Mouse (Mus musculus): ENCODE data around the gene Ly6g5c. TPM values are rescaled to one million over a fixed set of nuclear protein-coding genes. Genes with fewer than 3 reads are reported as not detected.

The Ly6g5c gene
- total RNA-seq, 2 experiments from 2014 or later = not detected

DNA sequence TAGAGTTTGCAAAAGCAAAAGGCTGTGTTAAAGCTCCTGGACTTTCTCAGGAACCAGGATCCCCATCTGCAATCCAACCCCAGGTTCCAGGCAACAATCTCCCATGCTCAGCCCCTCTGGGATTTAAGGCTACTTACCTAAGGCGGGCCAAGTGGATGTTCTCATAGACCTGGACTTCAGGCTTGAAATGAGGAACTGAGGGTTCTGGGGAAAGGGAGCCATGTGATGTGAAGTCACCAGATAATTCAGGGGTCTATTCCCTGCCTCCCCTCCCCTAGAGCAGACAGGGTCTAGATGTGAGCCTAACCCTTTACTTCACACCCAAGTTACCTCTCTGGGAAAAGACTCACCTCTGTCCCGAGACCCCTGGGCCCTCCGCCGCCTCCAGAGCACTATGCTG is 27.4 kb upstream of the Ly6g5c start:
- DNase-seq (ENCODE audit: low spot score) = no peak

DNA sequence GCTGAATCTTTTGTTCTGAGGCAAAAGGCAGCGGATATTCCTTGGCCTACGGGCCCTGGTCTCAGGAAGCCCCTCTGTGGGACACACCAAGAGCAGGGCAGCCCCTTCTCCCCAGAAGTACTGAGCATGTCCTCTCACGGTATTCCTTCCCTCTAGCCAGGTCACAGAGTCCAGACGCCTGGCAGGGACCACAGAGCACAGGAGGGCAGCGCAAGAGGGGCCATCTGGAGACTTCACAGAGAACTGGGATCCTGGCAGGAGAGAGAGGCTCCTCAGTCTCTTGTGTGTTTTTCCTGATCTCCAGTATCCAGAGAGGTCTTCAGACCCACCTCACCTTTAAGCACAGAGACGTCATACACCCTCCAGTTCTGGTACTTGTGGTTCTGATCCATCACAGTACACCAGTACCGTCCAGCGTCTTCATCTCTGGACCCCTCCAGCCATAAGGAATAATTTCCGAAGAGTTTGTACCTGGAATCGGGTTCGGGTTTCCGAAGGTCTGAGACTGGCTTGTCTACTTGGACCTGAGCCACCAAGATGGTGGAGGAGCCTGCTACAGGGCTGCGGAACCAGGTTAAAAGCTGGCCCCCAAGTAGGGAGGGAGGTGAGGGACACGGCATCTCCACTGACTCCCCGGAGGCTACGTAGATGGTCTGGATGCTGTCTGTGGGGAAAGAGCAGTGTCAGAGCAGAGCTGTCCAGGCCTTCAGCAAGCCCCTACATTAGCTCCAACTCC is 25.1 kb upstream of the Ly6g5c start:
- no peak for DNase-seq (ENCODE audit: low spot score)

DNA sequence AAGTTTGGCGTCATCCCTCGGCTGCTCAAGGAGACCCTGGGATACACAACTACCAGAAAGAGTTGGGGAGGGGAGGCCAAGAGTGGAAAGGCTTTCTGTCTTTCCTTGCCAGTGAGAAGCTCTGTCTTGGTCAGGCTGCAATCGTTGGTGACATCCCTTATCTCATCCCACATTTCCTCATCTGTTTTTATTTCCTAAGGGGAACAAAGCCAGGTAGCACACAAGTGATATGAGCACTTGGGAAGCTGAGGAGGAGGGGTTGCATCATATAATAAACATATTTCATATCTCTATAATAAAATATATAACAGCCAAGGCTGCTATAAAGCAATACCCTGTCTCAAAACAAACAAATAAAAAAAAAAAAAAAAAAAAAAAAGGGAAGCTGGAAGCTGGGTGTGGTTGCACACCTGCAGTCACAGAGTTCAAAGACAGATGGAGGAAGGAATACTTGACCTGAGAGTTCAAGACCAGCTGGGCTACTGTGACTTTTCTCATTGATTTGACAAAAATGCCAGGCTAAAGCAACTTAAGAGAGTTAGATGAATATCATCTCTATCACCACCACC is 24.1 kb upstream of the Ly6g5c start:
- no peak for DNase-seq (ENCODE audit: low spot score)

DNA sequence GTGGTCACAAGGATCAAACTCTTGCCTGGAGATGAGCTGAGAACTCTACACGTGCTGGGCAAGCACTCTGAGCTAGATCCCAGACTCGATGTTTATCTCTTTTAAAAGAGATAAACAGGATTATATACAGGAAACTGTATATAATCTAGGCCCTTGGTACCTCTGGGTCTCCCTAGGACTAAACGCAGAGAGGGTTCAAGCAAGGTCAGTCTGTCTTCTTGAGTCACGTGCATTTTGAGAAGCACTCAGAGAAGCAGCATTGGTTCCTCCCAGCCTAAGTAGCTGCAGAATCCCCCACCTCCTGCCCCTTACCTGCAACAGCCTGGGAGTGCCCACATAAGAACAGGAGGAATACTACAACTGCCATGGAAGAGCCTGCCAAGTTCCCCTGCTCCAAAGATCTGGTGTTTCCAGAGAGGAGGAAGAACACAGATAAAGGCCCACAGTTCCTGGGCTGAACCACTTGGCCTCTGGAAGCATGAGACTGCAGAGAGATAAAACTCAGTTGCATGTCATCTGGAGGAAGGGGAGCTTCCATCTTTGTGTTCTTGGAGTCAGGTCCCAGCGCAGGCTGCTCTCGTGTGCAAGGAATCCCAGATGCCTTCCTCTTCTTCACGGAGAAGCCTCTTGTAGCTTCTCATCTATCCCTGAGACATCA is 22.7 kb upstream of the Ly6g5c start, which contains the start of gene Ly6g6f:
Gene Ly6g6f (minus strand): TSS at position 403 of the 658 bp plus-strand sequence.
- DNase-seq (ENCODE audit: low spot score) = no peak

DNA sequence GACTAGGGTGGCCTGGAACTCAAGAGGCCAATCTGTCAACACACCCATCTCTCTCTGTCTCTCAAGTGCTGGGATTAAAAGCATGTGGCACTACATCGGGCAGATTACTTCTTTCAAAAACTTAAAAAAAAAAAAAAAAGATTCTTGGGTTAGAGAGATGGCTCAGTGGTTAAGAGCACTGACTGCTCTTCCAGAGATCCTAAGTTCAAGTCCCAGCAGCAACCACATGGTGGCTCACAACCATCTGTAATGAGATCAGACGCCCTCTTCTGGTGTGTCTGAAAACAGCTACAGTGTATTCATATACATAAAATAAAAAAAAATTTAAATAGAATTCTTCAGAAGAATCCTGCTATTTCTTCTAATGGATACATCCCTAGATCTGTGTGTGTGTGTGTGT is 19.9 kb upstream of the Ly6g5c start:
- DNase-seq (ENCODE audit: low spot score) = no peak

DNA sequence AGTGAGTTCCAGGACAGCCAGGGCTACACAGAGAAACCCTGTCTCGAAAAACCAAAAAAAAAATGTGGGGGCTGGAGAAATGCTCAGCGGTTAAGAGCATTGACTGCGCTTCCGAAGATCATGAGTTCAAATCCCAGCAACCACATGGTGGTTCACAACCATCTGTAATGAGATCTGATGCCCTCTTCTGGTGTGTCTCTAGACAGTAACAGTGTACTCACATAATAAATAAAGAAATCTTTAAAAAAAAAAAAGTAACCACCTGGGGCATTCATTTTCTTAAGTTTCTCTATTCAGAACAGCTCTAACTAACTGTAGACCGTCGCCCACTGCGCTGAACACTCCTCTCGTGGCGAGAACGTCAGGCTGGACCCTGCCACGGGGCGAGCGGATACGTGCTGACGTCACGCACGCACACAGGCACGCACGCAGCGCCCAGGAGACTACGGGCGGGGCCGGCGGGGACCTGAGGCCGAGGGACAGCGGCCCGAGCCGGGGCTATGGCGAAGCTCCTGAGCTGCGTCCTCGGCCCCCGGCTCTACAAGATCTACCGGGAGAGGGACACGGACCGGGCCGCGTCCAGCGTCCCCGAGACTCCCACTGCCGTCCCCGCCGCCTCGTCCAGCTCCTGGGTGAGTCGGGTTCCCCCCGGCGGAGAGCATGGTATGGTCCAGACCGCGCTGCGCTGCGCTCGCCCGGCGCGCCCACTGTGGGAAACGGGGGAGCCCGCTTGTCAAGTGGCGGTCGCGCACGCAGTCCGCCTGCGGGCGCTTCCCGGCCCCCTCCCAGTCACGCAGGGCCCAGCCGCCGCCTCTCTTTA is 19.0 kb upstream of the Ly6g5c start, which contains the start of gene Abhd16a:
Gene Abhd16a (plus strand): TSS at position 439 of the 820 bp plus-strand sequence.
- peak; percentile 94 for DNase-seq (ENCODE audit: low spot score)

DNA sequence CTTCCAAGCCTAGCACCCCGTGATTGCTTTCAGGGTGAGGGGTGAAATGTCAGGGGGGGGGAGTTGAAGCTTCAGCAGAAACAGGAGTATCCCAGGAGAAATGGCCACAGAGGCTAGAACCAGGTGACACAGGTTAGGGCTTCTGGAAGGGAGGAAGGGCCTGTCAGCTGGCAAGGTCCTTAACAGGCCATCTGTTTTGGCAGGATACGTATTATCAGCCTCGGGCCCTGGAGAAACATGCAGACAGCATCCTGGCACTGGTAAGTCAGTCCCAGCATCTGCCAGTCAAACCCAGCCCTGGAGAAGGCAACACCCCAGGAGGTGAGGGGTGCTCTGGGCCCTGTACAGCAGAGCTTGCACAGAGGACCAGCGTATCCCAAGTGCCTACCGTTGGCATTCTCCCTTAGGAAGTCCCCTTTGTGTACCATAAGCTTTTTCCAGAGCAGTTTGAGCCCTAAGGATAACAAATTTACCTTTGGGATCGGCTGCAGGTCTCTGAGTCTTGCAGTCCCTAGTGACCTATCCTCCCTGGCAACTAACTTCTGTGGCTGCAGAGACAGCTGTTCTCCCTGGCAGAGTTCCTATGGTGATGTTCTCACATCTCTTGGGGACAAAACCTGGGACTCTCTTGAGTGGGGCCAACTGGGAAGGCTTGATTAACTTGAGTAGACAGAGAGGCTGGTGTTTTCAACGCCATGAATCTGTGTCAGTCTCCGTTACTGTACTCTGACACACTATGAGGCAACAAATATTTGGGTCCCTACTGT is 17.7 kb upstream of the Ly6g5c start:
- peak; percentile 69 for DNase-seq (ENCODE audit: low spot score)

DNA sequence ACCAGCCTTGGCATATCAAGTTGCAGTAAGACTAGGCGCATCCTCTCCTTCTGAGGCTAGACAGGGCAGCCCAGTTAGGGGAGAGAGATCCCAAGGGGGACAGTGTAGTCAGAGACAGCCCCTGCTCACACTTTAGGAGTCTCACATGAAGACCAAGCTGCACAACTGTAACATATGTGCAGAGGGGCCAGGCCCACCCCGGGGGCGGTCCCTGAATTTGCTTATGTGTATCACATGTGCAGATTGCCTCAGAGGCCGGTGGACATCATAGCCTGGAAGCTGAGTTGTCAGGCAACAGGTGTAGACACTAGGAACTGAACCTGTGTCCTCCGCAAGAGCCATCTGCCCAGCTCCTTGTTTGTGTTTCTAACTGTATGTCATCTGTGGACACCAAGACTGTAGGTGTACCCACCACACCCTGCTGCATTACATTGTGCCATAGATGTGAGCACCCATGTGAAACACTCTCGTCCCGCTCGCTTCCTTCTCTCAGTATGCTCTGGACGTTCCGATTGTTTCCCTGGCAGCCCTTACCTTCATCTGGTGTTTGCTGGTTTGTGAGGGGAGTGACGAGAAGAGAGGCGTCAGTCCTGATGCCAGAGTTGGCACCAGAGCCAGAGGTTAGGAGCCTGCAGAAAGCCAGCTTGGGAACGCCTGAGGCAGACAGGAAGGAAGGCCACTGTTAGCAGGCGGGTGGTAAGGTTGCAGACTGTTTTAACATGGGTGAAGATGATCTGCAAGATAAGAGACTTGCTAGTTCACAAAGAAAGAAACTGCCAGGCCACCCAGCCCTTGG is 15.5 kb upstream of the Ly6g5c start:
- DNase-seq (ENCODE audit: low spot score) = no peak

DNA sequence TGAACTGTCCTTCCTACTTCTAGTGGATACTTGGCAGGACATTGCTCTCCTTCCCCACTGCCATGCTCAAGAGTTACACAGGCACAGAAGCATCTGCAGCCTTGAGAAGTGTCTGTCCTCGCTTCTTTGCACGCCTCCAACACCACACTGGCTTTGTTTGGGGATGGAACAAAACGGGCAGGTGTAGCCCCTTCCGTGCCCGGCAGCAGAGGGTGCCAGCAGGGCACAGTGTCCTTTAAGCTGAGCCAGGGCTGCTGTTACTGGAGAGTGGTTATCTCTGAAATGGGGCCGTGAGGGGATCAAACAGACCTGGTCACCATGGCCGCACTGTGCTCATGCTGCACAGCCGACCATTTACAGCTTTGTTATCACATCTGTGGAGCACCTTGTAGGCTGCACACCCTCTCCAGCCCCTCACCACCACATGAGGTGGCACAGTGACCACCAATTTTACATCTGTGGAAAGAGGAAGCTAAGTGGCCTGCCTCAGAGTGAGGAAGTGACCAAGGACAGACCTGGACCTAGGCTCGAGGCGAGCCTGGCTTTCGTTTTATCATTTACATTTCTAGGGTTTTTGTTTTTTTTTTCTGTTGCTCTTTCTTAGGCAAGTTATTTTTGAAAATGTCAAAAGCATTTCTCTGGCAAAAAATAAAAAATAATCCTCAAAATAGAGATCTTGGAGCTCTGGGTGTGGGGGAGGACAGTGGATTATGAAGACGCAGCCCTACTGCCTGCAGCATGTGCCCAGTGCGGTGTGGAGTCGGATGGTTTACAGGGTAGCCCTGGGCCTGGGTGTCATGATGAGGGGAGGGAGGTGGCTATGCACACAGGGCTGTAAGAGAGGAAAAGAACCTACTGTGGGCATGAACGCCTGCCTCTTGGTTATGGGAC is 13.4 kb upstream of the Ly6g5c start:
- DNase-seq (ENCODE audit: low spot score) = no peak

DNA sequence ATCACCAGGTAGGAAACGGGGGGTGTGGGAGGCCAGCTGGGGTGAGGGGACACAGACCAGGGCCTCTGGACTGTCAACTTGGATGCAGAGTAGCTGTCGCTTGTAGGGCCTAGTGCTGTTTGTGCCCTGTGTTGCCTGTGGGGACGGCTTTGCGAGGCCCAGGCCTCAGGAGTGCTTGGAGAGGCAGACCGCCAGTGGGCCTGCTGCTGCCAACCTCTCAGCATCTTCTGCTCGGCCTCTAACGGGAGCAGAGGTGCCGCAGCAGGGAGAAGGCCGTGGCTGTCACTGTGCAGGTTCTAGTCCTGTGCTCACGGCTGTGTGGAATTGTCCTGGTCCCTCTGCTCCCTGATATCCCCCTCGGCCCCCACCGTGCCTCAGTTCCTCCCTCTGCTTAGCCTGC is 11.5 kb upstream of the Ly6g5c start:
- DNase-seq (ENCODE audit: low spot score) = no peak

DNA sequence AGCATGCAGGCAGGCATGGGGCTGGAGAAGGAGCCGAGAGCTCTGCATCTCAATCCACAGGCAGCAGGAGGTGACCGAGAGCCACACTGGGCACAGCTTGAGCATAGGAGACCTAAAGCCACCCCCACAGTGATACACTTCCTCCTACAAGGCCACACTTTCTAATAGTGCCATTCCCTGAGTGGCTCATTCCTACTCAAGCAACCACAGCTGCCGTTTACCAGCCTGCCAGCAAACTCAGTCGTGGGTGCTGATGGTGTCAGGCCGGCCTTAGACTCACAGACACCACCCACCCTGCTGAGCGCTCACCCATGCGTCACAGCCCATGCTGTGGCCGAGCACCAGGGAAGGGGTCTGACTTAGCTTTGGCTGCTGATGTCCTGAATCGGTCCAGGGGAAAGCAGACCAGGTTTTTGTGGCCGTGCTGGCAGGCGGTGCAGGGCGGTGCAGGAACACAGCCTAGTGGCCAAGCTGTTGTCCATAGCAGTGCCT is 10.9 kb upstream of the Ly6g5c start:
- no peak for DNase-seq (ENCODE audit: low spot score)

DNA sequence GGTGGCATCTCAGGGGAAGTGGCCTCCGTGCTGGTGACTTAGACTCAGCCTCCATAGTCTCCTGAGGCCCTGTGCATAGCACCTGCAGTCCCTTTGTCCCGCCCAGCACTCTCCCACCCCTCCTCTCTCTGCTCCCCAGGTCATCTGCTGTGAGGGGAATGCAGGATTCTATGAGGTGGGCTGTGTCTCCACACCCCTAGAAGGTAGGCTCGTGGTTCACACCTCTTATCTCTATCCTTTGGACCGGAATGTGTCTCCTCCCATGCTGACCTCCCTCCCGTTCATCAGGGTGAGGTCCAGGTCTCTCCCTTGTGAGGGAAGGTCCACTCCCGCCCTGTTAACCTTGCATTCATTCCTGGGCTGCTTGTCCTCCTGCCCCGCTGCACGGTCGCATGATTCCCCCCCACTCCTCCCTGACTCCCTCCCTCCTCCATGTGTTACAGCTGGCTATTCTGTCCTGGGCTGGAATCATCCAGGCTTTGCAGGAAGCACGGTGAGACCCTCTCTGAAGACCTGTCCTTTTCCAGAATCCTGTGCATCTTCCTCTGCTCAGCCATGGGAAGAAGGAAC is 7.8 kb upstream of the Ly6g5c start:
- no peak for DNase-seq (ENCODE audit: low spot score)

DNA sequence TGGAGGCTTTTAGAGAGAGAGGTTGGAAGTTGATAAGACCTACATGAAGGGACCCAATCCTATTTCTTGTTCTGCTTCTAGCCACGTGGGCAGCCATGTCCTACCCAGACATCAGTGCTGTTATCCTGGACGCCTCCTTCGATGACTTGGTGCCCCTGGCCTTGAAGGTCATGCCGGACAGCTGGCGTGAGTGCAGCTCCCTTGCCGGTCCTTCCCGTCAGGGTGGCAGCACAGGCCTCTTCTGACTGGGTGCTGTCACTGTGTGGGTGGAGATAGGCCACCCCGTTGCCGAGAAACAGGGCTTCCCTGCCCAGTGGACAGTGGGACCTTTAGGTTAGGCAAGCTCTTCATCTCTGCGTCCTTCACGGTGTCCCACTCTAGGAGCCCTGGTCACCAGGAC is 6.9 kb upstream of the Ly6g5c start:
- no peak for DNase-seq (ENCODE audit: low spot score)

DNA sequence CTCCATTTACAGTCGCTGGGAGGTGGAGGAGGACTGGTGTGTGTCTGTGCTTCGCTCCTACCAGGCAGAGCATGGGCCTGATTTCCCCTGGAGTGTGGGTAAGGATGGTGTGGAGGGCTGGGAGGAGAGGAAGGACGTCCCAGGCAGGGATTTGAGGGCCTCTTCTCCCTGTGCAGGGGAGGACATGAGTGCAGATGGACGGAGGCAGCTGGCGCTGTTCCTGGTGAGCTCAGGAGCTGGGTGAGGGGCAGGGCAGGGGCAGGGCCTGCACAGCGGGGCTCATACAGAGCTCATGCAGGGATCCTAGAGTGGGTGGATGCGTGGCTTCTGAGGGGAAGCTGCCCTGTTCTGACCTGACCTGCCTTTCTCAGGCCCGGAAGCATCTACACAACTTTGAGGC is 5.8 kb upstream of the Ly6g5c start:
- no peak for DNase-seq (ENCODE audit: low spot score)

DNA sequence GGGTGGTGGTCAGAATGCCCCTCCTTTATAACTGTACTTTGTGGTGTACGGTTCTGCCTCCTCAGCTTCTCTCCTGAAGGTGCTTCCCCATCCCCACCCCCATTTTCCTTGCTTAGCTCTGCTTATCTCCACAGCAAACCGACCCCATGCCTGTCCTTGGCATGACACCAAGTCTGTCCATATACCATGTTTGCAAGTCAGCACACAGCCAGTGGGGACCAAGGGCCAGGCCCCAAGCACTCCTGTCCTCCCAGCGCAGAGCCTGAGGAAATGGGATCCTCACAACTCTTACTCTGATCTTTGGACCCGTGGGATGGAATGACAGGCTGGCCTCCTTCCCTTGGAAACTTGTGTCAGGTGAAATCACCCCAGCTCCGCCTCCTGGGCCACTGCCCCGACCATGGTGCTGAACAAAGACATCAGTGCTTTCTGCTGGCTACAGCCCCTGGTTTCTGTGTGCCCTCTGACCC is 4.8 kb upstream of the Ly6g5c start:
- DNase-seq (ENCODE audit: low spot score) = peak; percentile 51

DNA sequence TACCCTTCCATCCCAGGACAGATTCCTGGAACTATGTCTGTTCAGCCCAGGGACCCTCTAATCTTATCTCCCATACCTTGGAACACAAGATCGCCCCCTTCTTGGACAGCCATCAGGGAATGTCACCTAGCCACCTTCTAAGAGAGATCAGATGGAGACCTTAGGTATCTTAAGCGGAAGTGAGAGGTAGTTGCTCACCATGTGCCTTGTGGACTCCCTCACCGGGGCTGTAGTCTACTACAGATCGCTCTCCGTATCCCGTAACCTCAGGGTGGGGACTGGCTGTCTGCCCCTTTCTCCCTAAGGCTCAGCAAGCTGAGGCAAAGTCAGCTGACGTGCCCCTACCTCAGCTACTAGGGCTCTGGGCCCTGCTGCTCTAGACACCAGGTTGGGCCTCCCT is 4.0 kb upstream of the Ly6g5c start:
- no peak for DNase-seq (ENCODE audit: low spot score)

DNA sequence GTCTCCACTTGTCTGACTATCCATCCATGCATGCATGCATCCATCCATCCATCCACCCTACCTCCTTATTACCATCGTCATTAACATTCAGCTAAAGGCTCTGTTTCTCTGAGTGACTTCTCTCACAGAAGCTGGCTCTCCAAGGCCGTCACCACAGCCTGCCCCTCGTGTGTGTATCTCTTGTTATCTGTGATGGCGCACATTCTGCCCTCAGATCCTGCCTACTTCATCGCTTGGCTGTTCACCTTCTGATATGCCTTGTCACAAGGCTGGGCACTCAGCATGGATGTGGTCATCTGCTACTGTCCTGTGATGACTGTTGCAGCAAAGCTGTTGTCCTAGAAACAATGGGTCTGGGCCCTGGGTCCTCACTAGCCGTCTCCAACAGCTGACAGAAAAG is 3.3 kb upstream of the Ly6g5c start:
- DNase-seq (ENCODE audit: low spot score) = no peak

DNA sequence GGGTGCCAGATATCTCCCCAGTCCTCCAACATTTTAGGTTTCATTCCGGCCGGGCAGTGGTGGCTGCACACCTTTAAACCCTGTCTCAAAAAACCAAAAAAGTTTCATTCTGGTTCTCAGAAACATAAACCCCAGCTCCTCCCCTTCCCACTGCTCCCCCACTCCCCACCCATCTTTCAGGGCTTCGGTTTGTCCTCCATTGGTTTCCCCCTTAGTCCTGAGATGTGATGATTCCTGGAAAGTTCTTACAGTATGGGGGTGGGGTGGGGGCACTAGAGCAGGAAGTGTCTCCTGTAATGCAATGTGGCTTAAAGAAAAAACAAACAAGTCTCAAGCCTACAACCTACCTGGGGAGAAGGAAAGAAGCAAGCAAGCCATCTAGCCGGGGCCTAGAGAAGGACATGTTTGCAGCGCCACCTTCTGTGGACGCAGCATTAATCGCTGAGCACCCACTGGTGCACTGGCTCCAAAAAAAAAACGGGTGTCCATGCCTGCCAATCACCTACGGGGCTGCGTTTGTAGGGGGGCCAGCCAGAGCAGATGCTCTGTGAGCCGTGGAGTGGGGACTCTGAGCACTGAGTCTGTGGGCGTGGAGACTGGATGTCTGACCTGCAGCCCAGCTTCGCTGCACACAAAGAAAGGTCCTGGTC is 2.2 kb upstream of the Ly6g5c start:
- DNase-seq (ENCODE audit: low spot score) = no peak
